Mouse (Mus musculus) olfactory bulb, adult 2 months (tissue): ENCODE measurements at regions not wholly inside any gene's neighbourhood (a gene's known extent, or its start where the extent isn't known, plus 50 kb on each side); places are given as distances from the start of the nearest gene placed in this dataset.

Experiments used
- CTCF ChIP-seq: fragments of 200-500 bp; IDR thresholded peaks from 2 replicates; pipeline ENCODE4 v1.5.1; 2012; ENCODE audit warnings: low read depth, mild to moderate bottlenecking, low read length, moderate library complexity; ENCODE audit not compliant: insufficient read depth
- POLR2A ChIP-seq: fragments of 200-500 bp; IDR thresholded peaks from 2 replicates; pipeline ENCODE4 v1.6.1; 2012; ENCODE audit warnings: mild to moderate bottlenecking, low read depth, low read length, moderate library complexity; ENCODE audit not compliant: insufficient read depth

DNA sequence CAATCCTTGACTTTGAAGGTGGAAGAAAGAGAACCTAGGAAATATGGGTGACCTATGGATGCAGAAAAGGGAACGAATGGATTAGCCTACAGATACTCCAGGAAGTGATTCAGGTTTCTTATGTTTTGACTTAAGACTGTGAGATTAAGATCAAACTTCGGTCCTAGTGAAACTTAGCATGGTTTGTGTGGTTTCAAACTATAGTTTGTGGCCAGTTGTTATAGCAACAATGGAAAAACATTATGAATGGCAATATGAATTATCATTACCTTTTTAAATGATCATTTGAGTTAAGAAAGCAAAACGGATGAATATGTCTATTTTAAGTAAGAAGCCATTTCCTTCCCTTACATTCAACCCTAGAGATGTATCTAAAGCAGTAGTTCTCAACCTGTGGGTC lies 305.3 kb upstream of the Nrip1 start:
- TF ChIP-seq POLR2A (no peak), CTCF (no peak)
